Mouse (Mus musculus): ENCODE measurements around the gene Exoc3l4.

GRCm38 (mm10) chr12:111425258-111425657, 8.4 kb downstream of the Exoc3l4 start:
- TF ChIP-seq CTCF (IDR thresholded peaks at IDR 0.05; ENCODE audit: borderline replicate concordance, insufficient read depth, low read depth, low read length) = peak; percentile 78
- TF ChIP-seq POLR2A (IDR thresholded peaks at IDR 0.05; ENCODE audit: borderline replicate concordance, insufficient read depth, low read length) = no peak

All from cerebellum, adult 2 months (tissue).